Mouse (Mus musculus) megakaryocyte, embryonic 14.5 days (primary cell): ENCODE results near the gene Medag.

Experiments used
- FLI1 ChIP-seq: IDR thresholded peaks from 2 replicates; pipeline ENCODE4 v1.6.1; 2012; ENCODE audit warnings: low read length, inconsistent platforms, mixed read lengths
- GATA1 ChIP-seq: IDR thresholded peaks from 3 replicates; pipeline ENCODE4 v1.6.1; 2012; ENCODE audit warnings: mixed read lengths, low read length, inconsistent platforms, borderline replicate concordance

DNA sequence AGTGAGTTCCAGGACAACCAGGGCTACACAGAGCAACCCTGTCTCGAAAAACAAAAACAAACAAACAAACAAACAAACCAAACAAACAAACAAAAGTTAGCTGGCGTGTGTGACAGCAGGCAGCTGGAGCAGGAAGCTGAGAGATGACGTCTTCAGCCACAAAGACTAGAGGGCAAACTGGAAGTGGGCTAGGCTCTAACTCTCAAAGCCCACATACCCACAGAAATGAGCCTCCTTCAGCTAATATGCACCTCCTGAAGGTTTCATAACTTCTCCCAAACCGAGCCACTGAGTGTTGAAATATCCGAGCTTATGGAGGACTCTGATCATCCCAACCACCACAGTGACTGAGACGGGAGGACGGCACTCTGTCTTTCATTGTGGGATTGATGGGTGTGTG is 34.9 kb downstream of the Medag start:
- no peak for TF ChIP-seq GATA1
- no peak for TF ChIP-seq FLI1
